Mouse (Mus musculus): ENCODE results near the gene Ephb2. TPM values are rescaled to one million over a fixed set of nuclear protein-coding genes. Genes with fewer than 3 reads are reported as not detected.

Ephb2 gene
- polyA plus RNA-seq, 1 experiment from 2014 or later = 18.9 TPM

DNA sequence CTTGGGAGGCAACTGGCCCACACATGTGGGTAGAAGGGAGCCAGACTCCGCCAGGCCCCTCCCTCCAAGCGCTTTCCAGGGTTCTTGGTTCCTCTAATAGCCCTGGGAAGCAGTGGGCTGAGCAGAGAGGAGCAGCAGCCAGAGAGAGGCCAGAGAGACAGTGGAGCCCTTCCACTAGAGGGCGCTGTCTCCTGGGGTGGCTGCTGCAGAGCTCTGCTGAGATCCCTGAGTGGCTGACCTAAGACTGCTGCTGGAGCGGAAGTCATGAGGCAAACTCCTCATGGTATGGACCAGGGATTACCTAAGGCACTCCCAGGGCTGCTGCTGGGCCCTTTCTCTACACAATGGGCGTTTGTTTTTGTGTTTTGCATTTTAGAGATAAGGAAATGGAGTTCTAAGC lies 20.4 kb downstream of the Ephb2 start:
- peaks cover 48% of the 10 kb centered on the region for H3K4me1 ChIP-seq
- no peak for ATAC-seq (replicated peaks)
- WGBS = 73% methylated on average over 5 of the region's 5 CpGs
- H3K4me2 ChIP-seq (replicated peaks) = no peak overlapping the region
- H3K36me3 ChIP-seq = no peaks in the 10 kb centered on the region
- no peaks in the 10 kb centered on the region for H3K27me3 ChIP-seq
- no peak overlapping the region for H3K27ac ChIP-seq (replicated peaks)
- no peak overlapping the region for H3K4me3 ChIP-seq
- H3K9me3 ChIP-seq = no peaks in the 10 kb centered on the region
- H3K9ac ChIP-seq (replicated peaks) = no peak overlapping the region

- H3K27me3 ChIP-seq = no peaks in the 10 kb centered on the region
- no peak overlapping the region for H3K4me3 ChIP-seq
- 72% methylated on average over 4 of the region's 4 CpGs for WGBS
- H3K4me1 ChIP-seq = peaks cover 39% of the 10 kb centered on the region
- no peak overlapping the region for H3K27ac ChIP-seq (replicated peaks)
- no peak overlapping the region for H3K9ac ChIP-seq (replicated peaks)
- no peaks in the 10 kb centered on the region for H3K9me3 ChIP-seq
- H3K36me3 ChIP-seq = no peaks in the 10 kb centered on the region
- H3K4me2 ChIP-seq (replicated peaks) = no peak overlapping the region
- ATAC-seq (replicated peaks) = no peak
These were observed 23.2 kb downstream of the Ephb2 start for GRCm38 (mm10) chr4:136812543-136812942.

GRCm38 (mm10) chr4:136811596-136811995 lies 24.2 kb downstream of the Ephb2 start:
- WGBS = 10% methylated on average over 6 of the region's 6 CpGs

GRCm38 (mm10) chr4:136808478-136808877 lies 27.3 kb downstream of the Ephb2 start:
- Histone ChIP-seq H3K9ac (replicated peaks) (no peak overlapping the region), H3K27ac (replicated peaks) (no peak overlapping the region)
- 27% methylated on average over 11 of the region's 11 CpGs for WGBS

More at GRCm38 (mm10) chr4:136811596-136811995, 24.2 kb downstream of the Ephb2 start:
- Histone ChIP-seq H3K4me1 (peaks cover 39% of the 10 kb centered on the region), H3K36me3 (no peaks in the 10 kb centered on the region), H3K27me3 (no peaks in the 10 kb centered on the region), H3K9ac (replicated peaks) (no peak overlapping the region), H3K4me2 (replicated peaks) (no peak overlapping the region), H3K27ac (replicated peaks) (no peak overlapping the region), H3K9me3 (no peaks in the 10 kb centered on the region), H3K4me3 (no peak overlapping the region)
- no peak for ATAC-seq (replicated peaks)

GRCm38 (mm10) chr4:136807448-136808009 lies 28.3 kb downstream of the Ephb2 start:
- H3K9me3 ChIP-seq = no peaks in the 10 kb centered on the region
- H3K27me3 ChIP-seq = no peaks in the 10 kb centered on the region
- peaks cover 52% of the 10 kb centered on the region for H3K4me1 ChIP-seq
- 53% methylated on average over 11 of the region's 11 CpGs for WGBS
- no peak overlapping the region; the same call in 1 of the 2 replicates for H3K27ac ChIP-seq (replicated peaks)
- H3K4me3 ChIP-seq = no peak overlapping the region
- H3K4me2 ChIP-seq (replicated peaks) = no peak overlapping the region
- no peak overlapping the region; the same call in 1 of the 2 replicates for H3K9ac ChIP-seq (replicated peaks)
- ATAC-seq (replicated peaks) = no peak
- no peaks in the 10 kb centered on the region for H3K36me3 ChIP-seq

More at GRCm38 (mm10) chr4:136808478-136808877, 27.3 kb downstream of the Ephb2 start:
- no peak for ATAC-seq (replicated peaks)
- Histone ChIP-seq H3K27me3 (no peaks in the 10 kb centered on the region), H3K9me3 (no peaks in the 10 kb centered on the region), H3K4me3 (no peak overlapping the region), H3K36me3 (no peaks in the 10 kb centered on the region), H3K4me2 (replicated peaks) (no peak overlapping the region), H3K4me1 (peaks cover 43% of the 10 kb centered on the region)

GRCm38 (mm10) chr4:136806254-136806653 lies 29.5 kb downstream of the Ephb2 start:
- no peak overlapping the region for H3K9ac ChIP-seq (replicated peaks)
- no peak overlapping the region for H3K27ac ChIP-seq (replicated peaks)
- H3K4me2 ChIP-seq (replicated peaks) = no peak overlapping the region
- peaks cover 48% of the 10 kb centered on the region for H3K4me1 ChIP-seq
- H3K36me3 ChIP-seq = no peaks in the 10 kb centered on the region
- no peak for ATAC-seq (replicated peaks)
- WGBS = 54% methylated on average over 10 of the region's 10 CpGs
- no peaks in the 10 kb centered on the region for H3K27me3 ChIP-seq
- H3K4me3 ChIP-seq = no peak overlapping the region
- no peaks in the 10 kb centered on the region for H3K9me3 ChIP-seq

DNA sequence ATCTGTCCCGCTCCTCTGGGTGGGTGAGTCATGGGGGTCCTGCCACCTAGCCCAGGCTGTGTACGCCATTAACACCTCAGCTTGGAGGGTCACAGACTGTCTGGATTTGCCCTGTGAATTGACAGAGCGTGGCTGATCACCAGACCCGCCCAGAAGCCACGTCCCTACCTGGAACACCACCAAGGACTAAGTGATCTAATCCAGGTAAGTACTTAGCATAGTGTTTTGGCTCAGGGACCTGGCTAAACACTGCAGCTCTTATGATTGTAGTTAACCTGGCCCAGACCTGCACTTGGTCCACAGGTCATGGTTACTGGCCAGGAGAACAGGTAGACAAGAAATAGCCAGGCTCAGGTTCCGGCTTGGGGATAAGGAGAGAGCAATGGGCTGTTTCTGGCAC lies 31.4 kb downstream of the Ephb2 start:
- no peak overlapping the region for H3K27ac ChIP-seq (replicated peaks)
- ATAC-seq (replicated peaks) = no peak
- no peaks in the 10 kb centered on the region for H3K27me3 ChIP-seq
- no peak overlapping the region for H3K4me3 ChIP-seq
- WGBS = 91% methylated on average over 6 of the region's 6 CpGs
- no peak overlapping the region for H3K4me2 ChIP-seq (replicated peaks)
- H3K36me3 ChIP-seq = no peaks in the 10 kb centered on the region
- H3K9me3 ChIP-seq = no peaks in the 10 kb centered on the region
- H3K4me1 ChIP-seq = peaks cover 57% of the 10 kb centered on the region
- no peak overlapping the region for H3K9ac ChIP-seq (replicated peaks)

- Histone ChIP-seq H3K9me3 (no peaks in the 10 kb centered on the region), H3K9ac (replicated peaks) (no peak overlapping the region), H3K27me3 (no peaks in the 10 kb centered on the region), H3K4me2 (replicated peaks) (no peak overlapping the region), H3K27ac (replicated peaks) (no peak overlapping the region), H3K36me3 (no peaks in the 10 kb centered on the region), H3K4me1 (peaks cover 56% of the 10 kb centered on the region), H3K4me3 (no peak overlapping the region)
- WGBS = 58% methylated on average over 12 of the region's 12 CpGs
- no peak for ATAC-seq (replicated peaks)
These were observed 33.3 kb downstream of the Ephb2 start for GRCm38 (mm10) chr4:136802446-136802845.

DNA sequence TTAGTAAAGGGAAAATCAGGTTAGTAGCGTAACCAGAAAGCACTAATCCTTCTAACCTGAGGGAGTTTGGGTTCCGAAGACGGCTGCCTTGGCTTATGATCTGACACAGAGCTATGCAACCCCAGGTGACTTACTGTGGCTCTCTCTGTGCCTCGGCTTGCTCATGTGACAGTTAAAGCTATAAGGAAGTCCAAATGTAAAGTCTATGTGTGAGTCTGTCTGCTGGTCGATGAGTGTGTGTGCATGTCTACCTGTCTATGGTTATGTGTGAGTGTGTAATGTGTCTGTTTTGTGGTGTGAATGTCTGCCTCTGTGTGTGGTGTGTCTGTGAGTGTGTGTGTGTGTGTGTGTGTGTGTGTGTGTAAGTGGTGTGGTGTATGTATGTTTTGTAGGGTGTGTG lies 33.8 kb downstream of the Ephb2 start:
- Histone ChIP-seq H3K36me3 (no peaks in the 10 kb centered on the region), H3K4me3 (no peak overlapping the region), H3K4me1 (peaks cover 52% of the 10 kb centered on the region), H3K9ac (replicated peaks) (no peak overlapping the region), H3K4me2 (replicated peaks) (no peak overlapping the region), H3K27me3 (no peaks in the 10 kb centered on the region), H3K27ac (replicated peaks) (no peak overlapping the region), H3K9me3 (no peaks in the 10 kb centered on the region)
- 91% methylated on average over 5 of the region's 5 CpGs for WGBS
- no peak for ATAC-seq (replicated peaks)

- Histone ChIP-seq H3K4me1 (peaks cover 48% of the 10 kb centered on the region), H3K9me3 (no peaks in the 10 kb centered on the region), H3K27me3 (no peaks in the 10 kb centered on the region), H3K9ac (replicated peaks) (no peak overlapping the region), H3K4me2 (replicated peaks) (no peak overlapping the region), H3K27ac (replicated peaks) (no peak overlapping the region), H3K36me3 (no peaks in the 10 kb centered on the region), H3K4me3 (no peak overlapping the region)
- ATAC-seq (replicated peaks) = no peak
- 89% methylated on average over 8 of the region's 8 CpGs for WGBS
These were observed 34.3 kb downstream of the Ephb2 start for GRCm38 (mm10) chr4:136801463-136801862.

GRCm38 (mm10) chr4:136800366-136800765 lies 35.4 kb downstream of the Ephb2 start:
- Histone ChIP-seq H3K4me1 (peaks cover 39% of the 10 kb centered on the region), H3K9ac (replicated peaks) (no peak overlapping the region)
- 56% methylated on average over 14 of the region's 14 CpGs for WGBS

GRCm38 (mm10) chr4:136797677-136798569 lies 37.9 kb downstream of the Ephb2 start:
- H3K4me1 ChIP-seq = peaks cover 45% of the 10 kb centered on the region
- no peak overlapping the region for H3K4me3 ChIP-seq
- H3K36me3 ChIP-seq = no peaks in the 10 kb centered on the region
- H3K27me3 ChIP-seq = no peaks in the 10 kb centered on the region
- H3K27ac ChIP-seq (replicated peaks) = no peak overlapping the region
- no peaks in the 10 kb centered on the region for H3K9me3 ChIP-seq
- no peak for ATAC-seq (replicated peaks)
- H3K9ac ChIP-seq (replicated peaks) = no peak overlapping the region
- H3K4me2 ChIP-seq (replicated peaks) = no peak overlapping the region
- 73% methylated on average over 23 of the region's 23 CpGs for WGBS

More at GRCm38 (mm10) chr4:136800366-136800765, 35.4 kb downstream of the Ephb2 start:
- Histone ChIP-seq H3K36me3 (no peaks in the 10 kb centered on the region), H3K4me2 (replicated peaks) (no peak overlapping the region), H3K27me3 (no peaks in the 10 kb centered on the region), H3K9me3 (no peaks in the 10 kb centered on the region), H3K27ac (replicated peaks) (no peak overlapping the region), H3K4me3 (no peak overlapping the region)
- no peak for ATAC-seq (replicated peaks)
